Mouse (Mus musculus) urinary bladder, postnatal 25 days (tissue): ENCODE measurements around the gene Hectd4.
A peak's percentile ranks its signal among the peaks of the same experiment; 100 is the strongest.
"Not testable (repeated sequence)": the region's sequence is repeated elsewhere in the genome, so short reads cannot be mapped to it uniquely, and the experiment has no call there.

Experiments
- DNase-seq: peaks from one replicate; pipeline ENCODE4 v3.0.0; 2022; ENCODE audit warnings: low spot score

Hectd4 gene

GRCm38 (mm10) chr5:121206540-121206939, 13.5 kb upstream of the Hectd4 start:
- no peak for DNase-seq

DNA sequence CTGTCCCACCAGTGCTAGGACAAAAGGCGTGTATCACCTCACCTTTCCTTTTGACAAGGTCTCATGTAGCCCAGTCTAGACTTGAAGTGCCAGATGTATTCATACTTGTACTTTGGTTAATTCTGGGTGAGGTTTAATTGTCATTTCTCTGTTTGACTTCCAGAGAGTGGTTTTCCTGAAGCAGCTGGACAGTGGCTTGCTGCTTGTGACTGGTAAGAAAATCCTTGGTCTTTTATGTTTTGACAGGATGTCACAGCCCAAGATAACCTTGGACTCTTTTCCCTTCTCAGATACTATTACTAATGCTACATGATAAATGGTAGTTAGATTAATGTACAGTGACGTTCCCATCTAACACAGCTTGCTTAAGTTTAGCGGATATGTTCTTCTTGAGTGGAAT, 13.0 kb upstream of the Hectd4 start:
- DNase-seq = no peak

GRCm38 (mm10) chr5:121209755-121210600, 10.0 kb upstream of the Hectd4 start:
- DNase-seq = no peak

GRCm38 (mm10) chr5:121210601-121210924, 9.5 kb upstream of the Hectd4 start:
- no peak for DNase-seq

- DNase-seq = no peak
These were observed 7.9 kb upstream of the Hectd4 start for GRCm38 (mm10) chr5:121212108-121212507.

DNA sequence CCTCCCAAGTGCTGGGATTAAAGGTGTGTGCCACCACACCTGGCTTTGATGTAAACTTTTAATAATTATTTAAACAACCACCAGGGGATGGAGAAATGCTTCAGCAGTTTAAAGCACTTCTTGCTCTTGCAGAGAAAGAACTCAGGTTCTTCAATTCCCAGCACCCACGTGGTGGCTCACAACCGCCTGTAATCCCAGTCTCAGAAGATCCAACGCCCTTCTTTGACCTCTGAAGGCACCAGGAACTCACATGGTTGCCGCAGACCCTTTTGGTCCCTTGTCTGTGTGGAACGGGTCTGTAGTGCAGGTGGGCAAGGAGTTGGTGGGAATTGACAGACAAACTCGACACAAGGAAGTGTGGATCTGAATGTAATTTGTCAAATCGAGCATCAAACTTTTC, 5.3 kb upstream of the Hectd4 start:
- no peak for DNase-seq

DNA sequence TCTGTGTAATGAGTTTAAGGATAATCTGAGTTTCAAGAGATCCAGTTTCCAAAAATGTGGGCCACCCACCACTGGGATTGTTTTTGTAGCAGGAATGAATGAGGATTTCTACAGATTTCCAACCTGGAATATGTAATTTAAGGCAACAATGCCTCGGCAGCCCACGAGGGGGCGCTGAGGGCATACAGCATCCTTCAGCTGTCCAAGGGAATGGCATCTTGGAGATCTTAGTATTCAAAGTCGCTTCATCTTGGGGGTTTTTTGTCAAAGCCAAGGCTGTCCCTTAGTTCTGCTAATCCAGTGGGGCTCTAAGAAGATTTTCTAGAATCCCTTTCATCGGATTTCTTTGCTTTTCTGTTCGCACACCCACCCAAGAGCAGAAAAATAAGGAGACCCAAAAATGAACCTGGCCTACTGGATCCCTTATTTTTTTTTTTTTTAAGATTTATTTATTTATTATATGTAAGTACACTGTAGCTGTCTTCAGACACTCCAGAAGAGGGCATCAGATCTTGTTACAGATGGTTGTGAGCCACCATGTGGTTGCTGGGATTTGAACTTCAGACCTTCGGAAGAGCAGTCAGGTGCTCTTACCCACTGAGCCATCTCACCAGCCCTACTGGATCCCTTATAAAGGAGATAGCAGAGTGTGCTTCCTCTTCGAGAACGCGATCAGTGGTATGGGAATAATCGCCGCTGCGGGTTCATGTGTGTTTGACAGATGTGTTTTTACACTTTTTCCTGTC, 4.5 kb upstream of the Hectd4 start:
- DNase-seq = peak; percentile 59

DNA sequence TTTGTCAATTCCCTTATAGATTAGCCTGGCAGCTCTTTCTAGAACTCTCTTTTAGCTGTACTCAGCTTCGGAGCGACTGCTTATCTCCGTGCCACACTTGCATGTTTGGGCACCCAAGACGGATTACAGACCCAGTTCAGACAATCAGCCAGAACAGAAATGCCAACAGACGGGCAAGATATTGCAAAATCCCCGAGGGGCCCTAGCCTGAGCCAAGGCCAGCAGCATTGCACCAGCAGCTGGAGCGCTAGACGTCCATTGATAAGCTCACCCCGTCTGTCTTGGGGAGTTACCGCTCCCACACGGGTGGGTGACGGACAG, 3.9 kb upstream of the Hectd4 start:
- DNase-seq = no peak

GRCm38 (mm10) chr5:121216584-121217312, 3.3 kb upstream of the Hectd4 start:
- DNase-seq = not testable (repeated sequence)

- no peak for DNase-seq
These were observed 2.7 kb upstream of the Hectd4 start for GRCm38 (mm10) chr5:121217313-121217634.

DNA sequence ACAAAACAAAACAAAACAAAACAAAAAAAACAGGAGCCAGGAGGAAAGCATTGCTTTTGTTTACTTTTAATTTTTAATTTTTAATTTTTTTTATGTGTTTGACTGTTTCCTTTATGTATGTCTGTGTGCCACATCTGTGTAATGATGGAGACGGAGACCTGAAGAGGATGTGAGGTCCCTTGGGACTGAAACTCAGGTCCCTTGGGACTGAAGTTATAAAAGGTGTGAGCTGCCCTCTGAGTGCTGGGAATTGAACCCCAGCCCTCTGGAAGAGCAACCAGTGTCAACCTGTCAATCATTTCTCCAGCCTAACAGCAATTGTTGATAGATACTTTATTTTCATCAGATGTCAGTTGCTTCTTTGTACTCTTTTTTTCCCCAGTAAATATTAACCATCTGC, 829 bp upstream of the Hectd4 start:
- no peak for DNase-seq

DNA sequence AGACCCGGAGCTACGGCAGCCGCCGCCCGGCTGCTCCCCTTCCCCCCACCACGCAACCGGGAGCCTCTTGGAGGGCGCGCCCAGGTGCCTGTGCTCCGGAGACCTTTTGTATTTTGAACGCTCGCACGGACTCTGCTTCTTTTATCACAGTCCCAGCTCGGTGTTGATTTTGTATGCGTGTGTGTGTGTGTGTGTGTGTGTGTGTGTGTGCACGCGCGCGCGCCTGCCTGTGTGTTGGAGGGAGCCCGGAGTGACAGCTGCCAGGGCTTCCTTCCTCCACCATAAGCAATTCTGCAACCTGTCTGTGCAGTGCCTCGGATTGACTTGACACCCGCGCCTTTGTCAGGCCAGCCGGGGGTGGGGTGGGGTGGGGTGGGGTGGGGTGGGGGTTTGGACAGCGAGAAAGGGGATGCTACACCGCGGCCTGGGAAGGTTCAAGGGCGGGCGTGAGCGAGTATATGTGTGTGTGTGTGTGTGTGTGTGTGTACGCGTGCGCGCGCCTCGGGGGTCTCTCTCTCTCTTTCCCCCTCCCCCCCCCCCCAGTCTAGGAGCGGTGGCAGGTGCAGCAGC, 798 bp downstream of the Hectd4 start:
- no peak for DNase-seq

DNA sequence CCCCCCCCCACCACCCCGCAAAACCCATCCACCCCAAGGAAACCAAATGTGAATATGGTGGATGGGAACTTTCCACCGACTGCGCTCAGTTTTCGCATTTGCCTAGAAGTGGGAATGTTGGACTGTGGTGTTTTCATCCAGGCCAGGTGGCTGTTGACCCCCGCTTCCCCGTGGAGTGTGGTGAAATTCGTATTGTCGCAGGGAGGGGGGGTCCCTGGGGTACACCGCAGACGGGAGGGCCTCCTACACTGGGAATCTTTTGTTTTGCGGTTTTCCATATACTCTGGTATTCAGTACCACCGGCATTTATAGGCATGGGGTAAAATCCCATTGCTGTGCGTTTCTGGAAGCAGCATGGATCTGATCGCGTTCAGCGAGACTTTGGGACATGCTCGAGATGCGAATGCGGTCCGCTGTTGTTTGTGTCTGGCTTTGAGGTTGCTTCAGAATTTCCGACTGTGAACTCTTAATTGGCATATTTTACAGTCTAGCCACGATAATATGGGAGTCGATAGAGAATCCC, 1.4 kb downstream of the Hectd4 start:
- DNase-seq = no peak

- not testable (repeated sequence) for DNase-seq
These were observed 4.0 kb downstream of the Hectd4 start for GRCm38 (mm10) chr5:121224020-121224419.

GRCm38 (mm10) chr5:121224856-121225255, 4.8 kb downstream of the Hectd4 start:
- no peak for DNase-seq

DNA sequence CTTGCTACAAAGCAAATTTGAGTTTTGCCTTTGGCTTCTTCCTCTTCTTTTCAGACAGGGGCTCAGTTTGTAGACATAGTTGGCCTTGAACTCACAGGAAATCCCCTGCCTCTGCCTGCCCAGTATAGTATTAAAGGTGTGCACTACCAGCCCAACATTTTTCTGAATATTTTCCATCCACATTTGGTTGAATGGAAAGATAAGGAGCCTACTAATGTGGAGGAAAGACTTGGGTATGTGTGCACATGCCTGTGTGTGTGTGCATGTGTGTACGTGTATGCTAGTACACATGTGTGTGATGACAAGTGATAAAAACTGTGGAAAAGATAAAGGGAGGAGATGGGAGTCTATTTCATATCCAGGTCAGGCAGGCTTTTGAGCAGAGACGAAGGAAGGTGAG, 5.8 kb downstream of the Hectd4 start:
- no peak for DNase-seq

DNA sequence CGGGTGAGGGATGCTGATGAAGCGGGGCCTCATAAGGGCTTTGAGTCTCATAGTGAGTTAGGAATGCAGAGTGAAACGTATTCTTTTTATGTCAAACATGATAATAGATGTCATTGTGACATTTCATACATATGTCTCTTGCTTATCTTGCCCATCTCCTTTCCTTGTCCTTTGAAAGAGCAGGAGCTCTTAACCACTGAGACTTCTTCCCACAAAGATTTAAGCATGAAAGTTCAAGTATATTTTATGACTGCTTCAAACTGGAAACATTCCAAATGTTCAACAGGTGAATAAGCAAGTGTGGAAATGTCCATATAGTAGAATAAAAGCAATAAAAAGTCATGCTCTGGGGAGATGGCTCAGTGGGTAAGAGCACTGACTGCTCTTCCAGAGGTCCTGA, 6.4 kb downstream of the Hectd4 start:
- no peak for DNase-seq

- DNase-seq = no peak
These were observed 6.8 kb downstream of the Hectd4 start for GRCm38 (mm10) chr5:121226845-121227244.

GRCm38 (mm10) chr5:121227330-121227729, 7.3 kb downstream of the Hectd4 start:
- DNase-seq = not testable (repeated sequence)

DNA sequence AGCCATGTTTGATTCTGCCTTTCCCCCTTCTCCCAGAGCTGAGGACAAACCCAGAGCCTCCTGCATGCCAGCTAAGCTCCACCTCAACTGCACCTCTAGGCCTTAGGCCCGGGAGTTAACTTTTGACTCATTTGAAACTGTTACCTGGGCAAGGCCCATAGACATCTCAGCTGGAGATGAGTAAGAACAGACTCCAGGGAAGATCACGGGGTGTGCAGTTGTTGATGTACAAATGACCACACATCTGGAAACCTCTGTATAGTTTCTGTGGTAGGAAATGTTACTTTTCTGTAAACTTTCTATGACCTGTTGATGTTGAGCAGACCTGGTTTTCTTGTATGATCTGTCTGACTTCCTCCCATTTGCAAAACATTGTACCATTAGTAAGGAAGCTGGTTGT, 9.2 kb downstream of the Hectd4 start:
- DNase-seq = no peak

DNA sequence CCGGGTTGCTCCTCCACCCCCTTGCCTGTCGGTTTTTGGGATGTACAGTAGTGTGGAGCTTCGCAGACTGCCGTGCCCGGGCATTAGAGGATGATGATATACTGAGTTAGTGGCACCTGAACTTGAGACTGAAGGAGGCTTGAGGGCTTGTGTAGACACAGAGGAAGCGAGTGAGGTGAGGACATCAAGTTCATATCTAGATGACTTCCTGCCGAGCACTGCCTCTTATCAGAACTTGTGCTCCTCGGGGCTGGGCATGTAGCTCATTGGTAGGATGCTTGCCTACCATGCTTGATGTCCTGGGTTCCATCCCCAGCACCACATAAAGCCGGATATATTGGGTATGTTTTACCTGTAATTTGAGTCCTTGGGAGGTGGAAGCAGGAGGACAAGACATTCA, 10.8 kb downstream of the Hectd4 start:
- no peak for DNase-seq

DNA sequence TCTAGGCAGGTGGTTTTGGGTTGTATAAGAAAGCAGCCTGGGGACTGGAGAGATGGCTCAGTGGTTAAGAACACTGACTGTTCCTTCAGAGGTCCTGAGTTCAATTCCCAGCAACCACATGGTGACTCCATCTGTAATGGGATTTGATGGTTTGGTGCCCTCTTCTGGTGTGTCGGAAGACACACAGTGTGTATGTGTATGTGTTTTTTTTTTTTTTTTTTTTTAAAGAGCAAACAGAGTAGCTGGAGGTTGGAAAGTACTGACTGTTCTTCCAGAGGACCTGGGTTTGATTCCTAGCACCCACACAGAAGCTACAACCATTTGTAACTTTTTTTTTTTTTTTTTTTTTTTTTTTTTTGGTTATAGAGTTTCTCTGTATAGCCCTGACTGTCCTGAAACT, 12.8 kb downstream of the Hectd4 start:
- no peak for DNase-seq

- DNase-seq = no peak
These were observed 13.7 kb downstream of the Hectd4 start for GRCm38 (mm10) chr5:121233726-121234125.
